Mouse (Mus musculus): ENCODE data around the gene Dpp6.

DNA sequence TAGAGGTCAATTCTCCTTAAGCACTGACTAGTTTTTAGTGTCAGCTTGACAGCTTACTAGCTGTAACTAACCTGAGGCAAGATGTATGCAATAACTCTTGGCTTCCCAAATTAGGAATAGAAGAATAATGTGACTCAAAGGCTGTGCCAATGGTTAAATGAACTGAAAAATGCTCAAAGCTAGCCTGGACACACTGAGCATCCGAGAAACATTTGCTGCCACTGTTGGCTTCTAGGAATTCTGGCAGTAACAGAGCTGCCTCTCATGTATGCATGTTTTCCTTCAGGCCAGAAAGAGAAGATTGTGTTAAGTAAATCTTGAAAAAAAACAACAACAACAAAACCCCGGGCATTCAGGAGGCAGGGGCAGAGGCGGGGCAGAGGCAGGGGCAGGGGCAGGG, 540.6 kb downstream of the Dpp6 start:
- TF ChIP-seq CTCF (IDR thresholded peaks at IDR 0.05; ENCODE audit: low read depth): no peak
- TF ChIP-seq EP300 (IDR thresholded peaks at IDR 0.05; ENCODE audit: low read depth): no peak

Measured in liver, postnatal 0 days (tissue).